Mouse (Mus musculus): ENCODE data around the gene Pllp. TPM values are rescaled to one million over a fixed set of nuclear protein-coding genes. Genes with fewer than 3 reads are reported as not detected.

Gene Pllp
- total RNA-seq, 2 experiments from 2014 or later, result 2.7 to 13.1 TPM

DNA sequence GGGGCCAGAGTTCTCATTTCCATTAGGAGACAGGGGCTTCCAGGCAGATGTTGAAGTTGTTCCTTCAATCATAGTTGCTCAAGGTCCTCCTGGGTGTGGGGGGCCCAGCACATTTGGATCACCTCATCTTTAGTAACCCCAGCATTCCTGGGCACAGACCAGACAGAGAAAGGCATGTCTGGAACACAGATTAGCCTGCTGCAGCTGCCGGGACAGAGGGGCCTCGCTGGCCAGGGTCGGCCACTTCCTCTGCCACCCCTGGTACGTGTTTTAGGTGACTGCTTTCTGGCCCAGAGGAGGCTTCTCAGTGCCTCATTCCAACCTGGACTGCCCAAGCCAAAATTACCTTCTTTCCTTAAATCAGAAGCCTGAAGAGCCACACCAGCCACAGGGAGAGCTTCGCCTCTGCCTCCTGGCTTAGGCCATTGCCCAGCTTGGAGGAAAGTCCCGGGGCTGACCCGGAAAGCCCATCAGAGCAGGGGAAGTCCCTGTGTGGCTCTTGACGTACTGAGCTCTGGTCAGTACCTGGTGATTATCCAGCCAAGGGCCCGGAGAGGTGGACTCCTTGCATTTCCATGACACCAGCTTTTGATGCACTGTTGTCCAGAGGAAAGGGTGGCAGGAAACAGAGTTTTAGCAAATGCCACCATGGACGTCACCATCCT lies 9.6 kb upstream of the Pllp start:
- intact Hi-C loops (cut with DNase I; ENCODE audit: low total_unique reads), result loop anchor here (2.0 kb wide), 1 partner anchor 107 kb away; no protein-coding TSS in a partner anchor
- DNase-seq, result no peak

DNA sequence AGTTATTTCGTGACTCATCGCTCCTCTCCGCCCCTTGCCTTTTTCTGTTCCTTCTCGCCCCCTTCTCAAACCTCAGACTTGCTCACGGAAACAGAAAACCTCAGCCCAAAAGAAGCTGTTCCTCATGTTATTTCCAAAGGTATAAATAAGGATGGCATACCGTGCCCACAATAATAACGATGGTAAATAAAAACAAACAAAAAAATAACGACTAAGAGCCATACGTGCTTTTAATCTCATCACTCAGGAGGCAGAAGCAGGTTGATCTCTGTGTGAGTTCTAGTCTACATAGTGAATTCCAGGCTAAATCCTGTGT lies 8.5 kb upstream of the Pllp start:
- no peak for DNase-seq
- intact Hi-C loops (cut with DNase I; ENCODE audit: low total_unique reads), result loop anchor here (2.0 kb wide), 1 partner anchor 108 kb away; no protein-coding TSS in a partner anchor

GRCm38 (mm10) chr8:94703972-94704668 lies 8.0 kb upstream of the Pllp start:
- peak; percentile 90 for DNase-seq
- intact Hi-C loops (cut with DNase I; ENCODE audit: low total_unique reads), result loop anchor here (2.0 kb wide), 1 partner anchor 109 kb away; no protein-coding TSS in a partner anchor

DNA sequence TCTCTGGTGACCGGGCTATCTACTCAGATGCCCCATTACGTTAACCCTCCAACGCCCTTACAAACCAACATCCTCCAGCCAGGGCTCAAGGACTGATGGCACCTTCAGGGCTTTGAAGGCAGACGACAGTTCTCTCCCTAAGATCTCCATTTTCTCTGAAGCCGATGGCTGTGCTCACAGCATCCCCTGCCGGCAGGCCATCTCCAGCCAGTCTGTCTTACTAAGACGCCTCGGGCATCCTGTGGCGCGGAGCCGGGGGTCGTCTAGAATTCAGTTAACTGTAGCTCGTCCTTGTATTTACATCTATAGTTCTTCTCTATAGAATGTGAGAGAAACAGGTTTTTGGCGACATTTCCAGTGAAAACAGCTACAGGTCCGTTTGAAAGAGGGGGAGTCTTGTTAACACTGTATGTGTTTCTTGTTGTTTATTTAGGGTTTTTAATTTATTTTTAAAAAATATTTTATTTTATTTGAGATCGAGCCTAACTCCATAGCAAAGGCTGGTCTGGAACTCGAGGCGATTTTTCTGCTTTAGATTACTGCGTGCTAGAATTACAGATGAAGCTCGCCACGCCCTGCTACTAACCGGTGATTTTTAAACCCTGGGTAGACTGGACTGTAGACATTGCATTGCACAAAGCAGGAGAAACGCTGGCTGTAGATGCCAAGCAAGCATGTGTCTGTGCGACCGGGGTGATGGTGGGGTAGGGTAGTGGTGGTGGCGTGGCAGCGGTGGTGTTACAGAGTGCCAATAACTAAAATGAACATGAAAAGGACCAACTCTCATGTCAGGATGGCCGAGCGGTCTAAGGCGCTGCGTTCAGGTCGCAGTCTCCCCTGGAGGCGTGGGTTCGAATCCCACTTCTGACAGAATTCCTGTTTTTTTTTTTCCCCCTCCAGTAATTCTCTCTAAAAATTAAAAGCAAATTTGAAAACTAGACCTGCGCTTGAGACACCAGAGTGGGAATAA lies 7.1 kb upstream of the Pllp start:
- intact Hi-C loops (cut with DNase I; ENCODE audit: low total_unique reads), result no loop called here

GRCm38 (mm10) chr8:94702156-94702555 lies 6.1 kb upstream of the Pllp start:
- no peak for DNase-seq
- intact Hi-C loops (cut with DNase I; ENCODE audit: low total_unique reads), result no loop called here

More for the DNA sequence above, 7.1 kb upstream of the Pllp start:
- DNase-seq, result peak; percentile 76

GRCm38 (mm10) chr8:94700421-94700935 lies 4.4 kb upstream of the Pllp start:
- no peak for DNase-seq
- intact Hi-C loops (cut with DNase I; ENCODE audit: low total_unique reads), result no loop called here

DNA sequence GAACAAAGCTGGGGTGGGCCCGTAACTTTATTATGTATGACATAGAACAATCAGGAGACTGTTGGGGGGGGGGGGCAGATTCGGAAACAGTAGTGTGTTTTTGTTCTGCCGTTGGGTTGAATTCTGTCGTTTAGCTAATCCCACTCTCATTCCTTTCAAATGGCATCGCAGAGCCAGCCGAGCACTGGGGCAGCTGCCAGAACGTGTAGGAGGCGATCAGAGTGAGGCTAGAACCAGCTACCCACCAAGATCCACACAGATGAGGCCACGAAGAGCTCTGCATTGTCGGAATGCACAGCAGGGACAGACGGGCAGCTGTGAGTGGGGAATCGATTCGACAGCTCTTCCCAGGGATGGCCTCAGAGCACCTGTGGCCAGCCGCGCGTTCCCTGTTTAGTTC lies 3.3 kb upstream of the Pllp start:
- intact Hi-C loops (cut with DNase I; ENCODE audit: low total_unique reads), result loop anchor here (10.0 kb wide), 1 partner anchor 95 kb away; the partner anchor contains the start of genes Fam192a and Rspry1
- no peak for DNase-seq

- intact Hi-C loops (cut with DNase I; ENCODE audit: low total_unique reads), result loop anchor here (10.0 kb wide), 1 partner anchor 93 kb away; the partner anchor contains the start of genes Fam192a and Rspry1
- no peak for DNase-seq
These were observed 1.9 kb upstream of the Pllp start for GRCm38 (mm10) chr8:94697956-94698355.

DNA sequence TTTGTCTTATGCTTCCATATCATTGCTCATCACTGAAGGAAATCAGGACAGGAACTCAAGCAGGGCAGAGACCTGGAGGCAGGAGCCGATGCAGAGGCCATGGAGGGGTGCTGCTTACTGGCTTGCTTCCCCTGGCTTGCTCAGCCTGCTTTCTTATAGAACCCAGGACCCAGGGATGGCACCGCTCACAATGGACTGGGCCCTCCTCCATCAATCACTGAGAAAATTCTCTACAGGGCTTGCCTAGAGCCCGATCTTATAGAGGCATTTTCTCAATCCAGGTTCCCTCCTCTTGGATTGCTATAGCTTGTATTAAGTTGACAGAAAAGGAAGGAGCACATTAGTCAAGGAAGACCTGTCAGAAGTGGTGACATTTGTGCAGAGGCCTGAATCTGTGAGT lies 488 bp upstream of the Pllp start:
- intact Hi-C loops (cut with DNase I; ENCODE audit: low total_unique reads), result loop anchor here (10.0 kb wide), 1 partner anchor 92 kb away; the partner anchor contains the start of genes Fam192a and Rspry1
- DNase-seq, result no peak

- DNase-seq, result no peak
- intact Hi-C loops (cut with DNase I; ENCODE audit: low total_unique reads), result loop anchor here (10.0 kb wide), 1 partner anchor 91 kb away; the partner anchor contains the start of genes Fam192a and Rspry1
These were observed 611 bp downstream of the Pllp start for GRCm38 (mm10) chr8:94695341-94695993.

DNA sequence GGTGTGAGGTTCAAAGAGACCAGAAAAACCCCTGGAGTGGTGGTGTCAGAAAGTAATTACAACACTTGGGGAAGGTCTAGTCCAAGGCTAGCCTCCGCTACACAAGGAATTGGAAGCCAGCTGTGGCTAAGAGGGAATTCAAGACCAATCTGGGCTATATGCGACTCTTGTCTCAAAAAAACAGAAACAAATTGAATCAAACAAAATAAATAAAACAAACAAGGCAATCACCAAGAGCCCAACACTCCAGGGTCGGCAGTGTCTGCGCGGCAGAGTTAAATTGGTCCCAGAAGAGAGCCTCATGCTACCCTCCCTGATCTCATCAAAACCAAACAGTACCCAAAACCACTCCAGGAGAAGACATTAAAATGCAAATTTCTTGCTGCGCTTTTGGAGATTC lies 1.4 kb downstream of the Pllp start:
- intact Hi-C loops (cut with DNase I; ENCODE audit: low total_unique reads), result loop anchor here (10.0 kb wide), 1 partner anchor 90 kb away; the partner anchor contains the start of genes Fam192a and Rspry1
- DNase-seq, result no peak

DNA sequence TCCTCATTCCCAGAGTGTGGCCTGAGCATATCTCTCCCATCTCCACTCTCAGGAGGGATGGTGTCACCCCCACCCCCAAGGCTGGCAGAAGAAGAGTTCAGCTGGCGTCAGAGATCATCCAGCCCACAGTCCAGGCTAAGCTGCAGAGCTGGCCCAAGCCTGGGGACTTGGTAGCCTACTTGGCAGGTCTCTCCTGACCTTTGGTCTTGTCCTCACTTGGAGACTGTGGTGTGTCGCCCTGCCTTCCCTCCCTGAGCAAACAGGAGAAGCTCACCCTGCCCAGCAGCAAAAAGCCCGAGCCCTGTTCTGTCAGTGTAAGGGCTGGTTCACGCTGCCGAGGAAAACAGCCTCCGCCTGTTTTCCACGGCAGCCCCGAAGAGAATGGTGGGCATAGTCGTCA lies 10.1 kb downstream of the Pllp start:
- DNase-seq, result no peak

GRCm38 (mm10) chr8:94684287-94684686 lies 11.8 kb downstream of the Pllp start:
- DNase-seq, result no peak
- intact Hi-C loops (cut with DNase I; ENCODE audit: low total_unique reads), result loop anchor here (10.0 kb wide), 1 partner anchor 159 kb away; no protein-coding TSS in a partner anchor

More for the DNA sequence above, 10.1 kb downstream of the Pllp start:
- intact Hi-C loops (cut with DNase I; ENCODE audit: low total_unique reads), result loop anchor here (10.0 kb wide), 1 partner anchor 161 kb away; no protein-coding TSS in a partner anchor

DNA sequence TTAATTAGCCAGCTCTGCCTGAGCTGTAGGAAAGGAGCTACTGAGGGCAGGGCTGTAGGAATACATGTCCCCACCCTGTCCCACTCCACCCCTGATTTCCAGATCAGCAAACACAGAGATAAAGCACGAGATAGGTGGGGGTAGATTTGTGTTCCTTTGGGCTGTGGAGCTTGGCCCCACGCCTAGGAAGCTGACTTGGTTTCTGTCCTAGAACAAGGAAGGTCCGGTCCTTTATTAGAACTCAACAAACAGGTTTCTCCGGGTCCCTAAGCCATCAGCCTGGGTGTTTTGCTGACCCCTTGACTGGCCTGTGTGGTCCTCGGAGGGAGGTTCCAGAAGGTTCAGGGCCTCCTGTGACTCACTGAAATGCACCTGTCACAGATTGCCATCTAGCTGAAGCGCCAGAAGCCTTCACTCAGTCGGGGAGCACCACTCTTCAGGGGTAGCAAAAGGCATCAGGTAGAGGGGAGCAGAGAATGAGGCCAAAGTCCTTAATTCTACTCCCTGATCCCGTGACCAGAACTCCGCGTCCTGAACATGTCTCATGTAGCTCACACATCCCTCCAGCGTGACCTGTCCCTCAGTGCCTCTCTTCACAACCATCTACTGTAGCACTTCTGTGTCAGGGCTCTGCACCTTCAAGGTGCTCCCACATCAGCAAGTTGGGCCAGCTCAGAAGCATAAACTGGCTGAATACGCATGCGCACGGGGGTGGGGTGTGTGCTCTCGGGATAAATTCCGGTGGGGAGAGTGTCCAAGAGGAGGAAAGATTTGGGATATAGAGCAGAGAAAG lies 13.2 kb downstream of the Pllp start:
- no peak for DNase-seq
- intact Hi-C loops (cut with DNase I; ENCODE audit: low total_unique reads), result loop anchor here (10.0 kb wide), 1 partner anchor 158 kb away; no protein-coding TSS in a partner anchor

GRCm38 (mm10) chr8:94680414-94680813 lies 15.7 kb downstream of the Pllp start:
- no peak for DNase-seq
- intact Hi-C loops (cut with DNase I; ENCODE audit: low total_unique reads), result loop anchor here (10.0 kb wide), 1 partner anchor 156 kb away; no protein-coding TSS in a partner anchor

DNA sequence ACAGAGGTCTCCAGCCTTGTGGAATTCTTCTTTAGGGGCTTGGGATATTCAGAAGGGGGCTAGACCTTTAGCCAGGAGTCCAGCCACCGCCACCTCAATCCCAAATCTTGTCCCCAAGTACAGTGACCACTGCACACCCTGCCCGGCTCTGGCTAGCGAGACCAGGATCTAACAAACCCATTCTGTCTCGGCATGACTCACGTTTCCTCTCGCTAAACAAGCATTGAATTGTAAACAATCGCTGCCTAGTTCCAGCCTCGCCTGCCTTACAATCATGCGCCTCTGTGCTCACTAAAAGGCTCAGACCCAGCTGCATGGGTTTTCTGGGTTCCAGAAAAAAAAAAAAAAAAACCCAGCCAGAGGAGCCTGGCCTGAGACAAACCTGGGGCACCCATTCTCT lies 17.5 kb downstream of the Pllp start:
- DNase-seq, result no peak
- intact Hi-C loops (cut with DNase I; ENCODE audit: low total_unique reads), result no loop called here

DNA sequence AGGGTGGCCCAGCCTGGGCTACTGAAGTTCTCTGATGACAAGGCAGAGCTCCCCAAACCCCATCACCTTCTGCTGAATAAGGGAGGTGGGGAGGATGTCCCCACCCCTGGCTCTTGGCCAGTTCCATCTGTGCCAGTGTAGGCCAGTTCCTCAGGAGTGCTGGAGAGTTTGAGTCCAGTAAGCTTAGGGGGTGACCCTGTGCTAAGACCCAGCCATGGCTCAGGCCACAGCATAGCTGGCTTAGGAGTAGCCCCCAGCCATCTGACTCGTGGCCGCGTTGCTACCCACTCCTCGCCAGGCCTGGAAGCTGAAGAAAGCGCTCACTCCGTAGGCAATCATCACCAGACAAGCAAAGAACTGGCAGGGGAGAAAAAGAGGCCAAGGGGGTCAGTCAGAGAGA lies 20.2 kb downstream of the Pllp start:
- intact Hi-C loops (cut with DNase I; ENCODE audit: low total_unique reads), result no loop called here
- no peak for DNase-seq

- intact Hi-C loops (cut with DNase I; ENCODE audit: low total_unique reads), result no loop called here
- no peak for DNase-seq
These were observed 21.7 kb downstream of the Pllp start for GRCm38 (mm10) chr8:94674384-94674783.

Data from gastrocnemius, postnatal 14 days (tissue).